Mouse (Mus musculus) heart, postnatal 36 days (tissue): Measurements from ENCODE around the gene Dip2a. TPM values are rescaled to one million over a fixed set of nuclear protein-coding genes. Genes with fewer than 3 reads are reported as not detected.

Experiments used
- DNase-seq, 2 experiments: peaks; one replicate each; pipeline ENCODE4 v3.0.0; 2021 to 2022
- intact Hi-C: fragments of 180-260 bp; cut with DNase I; formaldehyde crosslinking; loops from one replicate; pipeline ENCODE4 v1.15.1; 2025
- total RNA-seq, 2 experiments: library from RNA; stranded (reverse); gene quantifications; 2 replicates each; pipeline ENCODE4 v1.2.3; 2021

The Dip2a gene
- 10 to 100 TPM in 1 of 2 experiments, 1 to 10 TPM in 1; 9.7 to 10.0 TPM for total RNA-seq

DNA sequence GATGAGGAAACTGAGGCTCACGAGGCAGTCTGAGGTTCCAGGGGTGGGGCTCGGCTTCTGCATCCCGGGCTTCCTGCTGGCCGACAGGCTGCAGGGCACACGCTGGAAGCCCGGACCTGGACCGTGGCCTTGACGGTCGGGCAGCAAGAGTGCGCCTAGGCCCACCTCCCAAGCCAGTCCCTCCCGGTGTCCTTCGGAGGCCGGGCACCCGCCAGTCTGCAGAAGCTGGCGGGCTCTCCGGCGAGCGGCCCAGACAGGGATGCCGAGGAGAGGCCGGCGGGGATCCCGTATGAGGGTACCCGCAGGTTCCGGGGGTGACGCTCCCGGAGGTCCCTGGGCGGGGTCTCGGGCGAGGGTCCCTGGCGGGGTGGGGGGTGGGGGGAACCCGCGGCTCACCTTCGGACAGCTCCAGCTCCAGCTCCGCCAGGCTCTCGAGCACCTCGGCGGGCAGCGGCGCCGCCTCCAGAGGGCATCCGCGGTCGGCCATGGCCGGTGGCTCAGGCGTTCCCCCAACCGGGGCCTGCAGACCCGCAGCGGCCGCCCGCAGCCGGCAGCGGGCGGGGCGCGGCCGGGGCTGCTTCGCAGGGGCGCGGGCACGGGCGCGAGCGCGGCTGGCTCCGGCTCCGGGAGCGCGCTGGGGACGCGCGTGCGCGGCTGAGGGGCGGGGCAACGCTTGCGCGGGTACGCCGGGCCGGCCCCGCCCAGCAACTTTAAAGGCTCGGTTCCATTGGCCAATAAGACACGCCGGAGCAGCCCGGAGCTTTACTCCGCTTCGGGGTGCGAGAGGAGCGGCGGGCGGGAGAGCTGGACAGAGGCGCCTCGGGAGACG lies at the start of gene Dip2a:
Gene Dip2a, minus strand, starts transcription at position 581 of the 829 bp plus-strand sequence.
- peak; percentile 97 to 98 for DNase-seq
- intact Hi-C loops: no loop called here

- DNase-seq: no peak
- intact Hi-C loops: loop anchor here (5.0 kb wide), 1 partner anchor 345 kb away; no protein-coding TSS in a partner anchor
Measured at GRCm38 (mm10) chr10:76392596-76392995, 47.5 kb upstream of the Dip2a start.

DNA sequence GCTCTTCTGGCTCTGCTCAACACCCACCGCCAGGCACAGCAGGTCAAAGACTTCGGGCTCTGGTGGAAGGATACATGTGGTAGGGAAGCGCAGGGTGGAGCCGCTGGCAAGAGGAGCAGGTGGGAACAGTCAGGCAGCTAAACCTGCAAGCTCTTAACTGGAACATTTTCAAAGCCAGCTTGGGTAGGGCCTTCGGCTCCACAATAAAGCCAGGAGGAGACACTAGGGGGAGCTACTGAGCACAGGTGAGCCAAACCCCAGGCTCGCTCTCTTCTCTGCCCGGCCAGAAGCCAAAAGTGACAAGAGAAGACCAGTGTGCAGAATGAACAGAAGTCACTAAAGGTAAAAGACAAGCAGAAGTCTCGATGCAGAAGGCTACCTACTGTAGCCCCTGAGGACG lies 46.7 kb upstream of the Dip2a start:
- intact Hi-C loops: loop anchor here (5.0 kb wide), 1 partner anchor 346 kb away; no protein-coding TSS in a partner anchor
- peak in 1 of 2 experiments; percentile 13 for DNase-seq

DNA sequence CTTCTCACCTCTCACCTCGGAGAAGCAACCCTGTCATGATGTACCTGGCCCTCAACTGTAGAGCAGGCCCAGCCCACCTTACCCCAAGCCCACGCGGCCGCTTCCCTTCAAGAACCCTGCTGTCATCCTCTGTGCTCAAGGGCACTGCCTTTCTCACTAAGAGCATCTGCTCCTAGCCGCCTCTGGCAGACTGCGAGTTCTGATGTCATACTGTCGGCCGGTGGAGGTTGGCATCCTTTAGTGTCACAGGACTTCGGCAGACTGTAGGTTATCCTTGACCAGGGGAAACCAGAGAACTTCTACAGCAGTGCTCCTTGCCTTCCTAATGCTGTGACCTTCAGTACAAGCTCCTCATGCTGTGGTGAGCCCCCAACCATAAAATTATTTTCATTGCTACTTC lies 46.1 kb upstream of the Dip2a start:
- intact Hi-C loops: loop anchor here (5.0 kb wide), 1 partner anchor 346 kb away; no protein-coding TSS in a partner anchor
- DNase-seq: no peak

DNA sequence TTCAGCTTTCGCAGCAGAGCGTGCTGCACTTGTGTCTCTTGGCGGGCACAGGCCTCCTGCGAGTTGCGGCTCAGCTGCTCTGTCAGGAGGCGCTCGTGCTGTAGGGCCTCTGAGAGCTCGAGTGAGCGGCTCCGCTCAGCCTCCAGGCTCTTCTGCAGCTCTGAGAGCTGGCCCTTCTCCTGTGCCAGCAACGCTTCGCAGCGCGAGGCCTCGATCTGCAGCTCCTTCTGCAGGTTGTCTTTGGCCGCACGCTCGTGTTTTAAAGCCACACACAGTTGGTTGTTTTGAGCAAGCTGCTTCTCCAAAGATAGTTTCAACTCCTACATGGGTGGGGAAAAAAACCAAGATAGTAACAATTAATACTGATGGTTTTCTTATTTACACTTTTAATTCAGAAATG lies 29.9 kb upstream of the Dip2a start:
- intact Hi-C loops: no loop called here
- DNase-seq: no peak

DNA sequence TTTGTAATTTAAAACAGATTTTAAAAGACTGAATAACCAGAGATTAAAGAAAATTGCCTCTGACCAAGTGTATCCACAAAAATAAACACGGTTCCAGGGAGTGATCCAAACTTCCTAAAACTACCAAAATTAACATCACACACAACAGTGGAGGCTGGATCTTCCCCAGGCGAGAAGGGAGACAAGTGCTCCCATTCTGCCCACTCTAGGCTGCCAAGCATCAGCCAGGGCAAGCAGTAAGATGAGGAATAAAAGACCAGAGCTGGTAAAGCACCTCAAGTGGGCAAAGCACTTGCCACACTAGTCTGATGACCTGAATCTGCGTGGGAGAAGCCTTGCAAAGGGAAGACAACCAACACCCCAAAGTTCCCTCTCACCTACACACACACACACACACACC lies 26.6 kb upstream of the Dip2a start:
- intact Hi-C loops: no loop called here
- DNase-seq: no peak

DNA sequence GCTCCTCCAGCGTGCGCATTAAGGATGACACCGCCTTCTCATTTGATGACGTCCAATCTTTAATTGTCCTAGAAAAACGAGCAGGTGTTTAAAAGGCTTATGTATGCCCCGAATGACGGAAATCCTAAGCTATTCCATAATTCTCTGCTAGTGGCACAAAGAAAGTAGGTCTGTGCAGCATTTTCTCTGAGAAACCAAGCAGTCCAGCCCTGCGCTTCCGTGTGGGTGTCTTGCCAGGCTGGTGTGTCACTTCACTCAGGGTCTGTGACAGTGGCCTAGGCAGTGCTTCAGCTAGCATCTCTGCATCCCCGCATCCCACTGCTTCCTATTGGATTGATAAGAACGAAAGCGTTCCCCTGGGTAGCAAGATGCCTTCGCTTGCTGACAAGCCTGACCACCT lies 23.7 kb upstream of the Dip2a start:
- no peak for DNase-seq
- intact Hi-C loops: no loop called here

GRCm38 (mm10) chr10:76363233-76363632 lies 18.1 kb upstream of the Dip2a start:
- intact Hi-C loops: no loop called here

GRCm38 (mm10) chr10:76358468-76358867 lies 13.4 kb upstream of the Dip2a start:
- intact Hi-C loops: no loop called here

More at GRCm38 (mm10) chr10:76363233-76363632, 18.1 kb upstream of the Dip2a start:
- DNase-seq: no peak

GRCm38 (mm10) chr10:76357286-76357875 lies 12.3 kb upstream of the Dip2a start:
- no peak for DNase-seq
- intact Hi-C loops: no loop called here

More at GRCm38 (mm10) chr10:76358468-76358867, 13.4 kb upstream of the Dip2a start:
- DNase-seq: no peak

- intact Hi-C loops: no loop called here
- no peak for DNase-seq
Measured at GRCm38 (mm10) chr10:76354974-76355373, 9.9 kb upstream of the Dip2a start.

DNA sequence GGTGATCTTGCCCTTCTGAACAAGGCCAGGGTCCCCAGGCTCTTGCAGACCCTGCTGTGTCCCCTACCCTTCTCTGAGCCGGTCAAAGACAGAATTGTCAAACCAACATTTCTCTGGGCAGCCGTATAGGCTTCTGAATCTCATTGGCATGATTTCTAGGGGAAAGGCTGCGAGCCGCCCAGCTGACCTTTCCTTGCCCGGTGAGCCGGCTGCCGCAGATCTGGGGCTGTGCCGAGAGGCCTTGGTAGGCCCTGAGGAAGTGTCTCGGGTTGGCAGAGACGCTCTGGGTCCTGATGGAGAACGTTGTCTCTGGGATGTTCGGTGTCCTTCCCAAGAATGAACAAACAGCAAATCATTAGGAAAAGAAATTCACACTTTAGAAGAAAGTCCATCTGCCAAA lies 8.9 kb upstream of the Dip2a start:
- intact Hi-C loops: no loop called here
- no peak for DNase-seq

DNA sequence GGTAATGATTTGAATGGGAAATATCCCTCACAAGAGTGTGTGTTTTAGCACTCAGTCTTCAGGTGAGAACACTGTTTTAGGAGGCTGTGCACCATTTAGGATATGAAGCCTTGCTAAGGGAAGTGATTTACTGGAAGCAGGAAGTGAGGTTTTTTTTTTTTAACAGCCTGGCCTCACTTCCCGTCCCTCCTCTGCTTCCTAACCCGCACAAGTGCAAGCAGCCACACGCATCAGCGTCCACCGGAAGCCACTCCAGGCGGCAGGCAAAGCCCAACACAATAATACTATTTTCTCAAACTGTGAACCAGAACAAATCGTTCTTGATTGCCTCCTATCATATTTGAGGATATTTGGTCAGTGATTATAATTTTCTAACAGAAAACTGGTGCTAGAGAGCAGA lies 6.9 kb upstream of the Dip2a start:
- DNase-seq: no peak
- intact Hi-C loops: no loop called here

DNA sequence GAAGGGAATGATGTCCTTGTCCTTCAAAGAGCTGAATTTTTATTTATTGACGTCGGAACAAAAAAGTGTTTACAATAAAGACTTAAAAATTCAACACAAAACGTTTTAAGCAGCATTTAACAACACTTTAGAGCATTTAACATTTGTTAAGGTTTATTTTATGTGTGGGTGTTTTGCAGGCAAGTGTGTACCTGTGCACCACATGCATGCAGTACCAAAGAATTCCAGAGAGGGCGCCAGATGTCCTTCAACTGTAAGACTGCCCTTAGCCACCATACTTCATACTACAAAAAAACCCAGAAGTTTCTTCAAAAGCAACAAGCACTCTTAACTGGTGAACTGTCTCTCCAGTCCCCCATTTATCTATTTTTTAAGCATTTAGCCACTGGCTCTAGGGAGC lies 1.5 kb upstream of the Dip2a start:
- intact Hi-C loops: no loop called here
- peak; percentile 33 to 63 for DNase-seq

DNA sequence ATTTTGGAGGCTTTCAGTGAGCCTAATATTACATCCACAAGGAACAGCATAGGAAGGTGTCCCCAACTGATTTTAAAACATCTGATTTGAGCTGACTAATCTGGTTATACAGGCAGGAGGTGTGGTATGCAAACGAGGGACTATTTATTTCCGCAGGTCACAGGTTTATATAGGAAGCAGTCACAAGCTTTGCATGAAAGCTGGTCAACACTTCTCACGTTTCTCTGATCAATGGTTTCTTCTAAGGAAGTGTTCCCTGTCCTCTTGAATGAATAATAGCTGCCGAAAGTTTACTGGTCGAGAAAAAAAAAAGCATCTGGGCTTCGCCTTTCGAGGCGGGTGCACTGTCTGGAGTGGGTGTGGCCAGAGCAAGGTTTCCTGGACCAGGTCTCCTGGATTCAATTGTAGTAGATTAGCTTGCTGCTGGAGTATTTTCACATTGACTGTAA lies 976 bp upstream of the Dip2a start:
- intact Hi-C loops: no loop called here
- peak in 1 of 2 experiments; percentile 14 for DNase-seq

DNA sequence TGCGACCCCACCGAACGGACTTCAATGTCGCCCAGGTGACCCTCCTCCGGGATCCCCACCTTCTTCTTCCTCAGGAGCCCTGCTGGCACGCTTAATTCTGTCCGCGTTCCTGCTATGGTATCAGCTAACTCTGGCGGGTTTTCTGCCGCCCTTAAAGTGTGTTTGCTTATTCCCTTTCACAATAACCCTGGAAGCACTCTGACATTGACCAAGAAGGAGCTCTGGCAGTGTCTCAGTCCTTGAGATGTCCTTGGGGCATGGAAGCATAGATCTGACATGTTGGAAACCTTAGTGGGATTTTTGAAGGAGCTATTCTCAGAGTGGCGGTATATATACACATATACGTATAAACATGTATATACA lies 430 bp upstream of the Dip2a start:
- DNase-seq: no peak
- intact Hi-C loops: no loop called here

- DNase-seq: no peak
- intact Hi-C loops: no loop called here
Measured at GRCm38 (mm10) chr10:76334350-76334749, 10.7 kb downstream of the Dip2a start.

DNA sequence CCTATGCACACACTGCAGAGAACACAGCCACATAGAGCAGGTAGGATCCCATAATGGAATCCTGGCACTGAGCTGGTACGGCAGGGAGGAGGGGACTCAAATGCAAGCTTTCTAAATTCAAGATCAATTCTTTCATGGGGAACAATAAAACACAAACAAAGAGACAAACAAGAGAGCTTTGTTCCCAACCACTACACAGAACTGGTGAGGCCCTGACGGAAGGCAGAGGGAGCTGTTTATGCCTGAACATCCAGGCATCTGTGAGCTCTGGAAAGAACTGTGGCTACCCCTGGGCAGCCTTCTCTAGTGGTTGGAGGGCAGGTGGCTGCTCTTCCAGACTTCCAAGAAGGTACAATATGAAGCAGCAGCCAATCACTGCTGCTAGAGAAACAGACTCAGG lies 13.1 kb downstream of the Dip2a start:
- no peak for DNase-seq
- intact Hi-C loops: no loop called here

- no peak for DNase-seq
- intact Hi-C loops: no loop called here
Measured at GRCm38 (mm10) chr10:76329093-76329492, 16.0 kb downstream of the Dip2a start.

DNA sequence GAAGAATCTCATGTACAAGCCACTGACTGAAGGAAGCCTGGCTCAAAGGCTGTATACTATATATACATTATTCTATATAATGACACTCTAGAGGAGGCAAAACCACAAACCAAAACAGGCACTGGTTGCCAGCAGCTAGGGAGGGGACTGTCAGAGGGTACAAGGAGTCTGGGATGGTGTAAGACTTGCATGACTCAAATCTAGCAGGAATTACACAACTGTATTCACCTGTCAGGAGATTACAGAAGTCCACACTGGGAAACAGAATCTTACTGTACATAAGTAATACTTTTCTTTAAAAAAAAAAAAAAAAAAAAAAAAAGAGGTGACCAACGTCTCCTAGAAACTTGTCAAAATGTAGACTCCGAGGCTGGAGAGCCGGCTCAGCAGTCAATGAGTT lies 16.5 kb downstream of the Dip2a start:
- intact Hi-C loops: no loop called here
- no peak for DNase-seq

DNA sequence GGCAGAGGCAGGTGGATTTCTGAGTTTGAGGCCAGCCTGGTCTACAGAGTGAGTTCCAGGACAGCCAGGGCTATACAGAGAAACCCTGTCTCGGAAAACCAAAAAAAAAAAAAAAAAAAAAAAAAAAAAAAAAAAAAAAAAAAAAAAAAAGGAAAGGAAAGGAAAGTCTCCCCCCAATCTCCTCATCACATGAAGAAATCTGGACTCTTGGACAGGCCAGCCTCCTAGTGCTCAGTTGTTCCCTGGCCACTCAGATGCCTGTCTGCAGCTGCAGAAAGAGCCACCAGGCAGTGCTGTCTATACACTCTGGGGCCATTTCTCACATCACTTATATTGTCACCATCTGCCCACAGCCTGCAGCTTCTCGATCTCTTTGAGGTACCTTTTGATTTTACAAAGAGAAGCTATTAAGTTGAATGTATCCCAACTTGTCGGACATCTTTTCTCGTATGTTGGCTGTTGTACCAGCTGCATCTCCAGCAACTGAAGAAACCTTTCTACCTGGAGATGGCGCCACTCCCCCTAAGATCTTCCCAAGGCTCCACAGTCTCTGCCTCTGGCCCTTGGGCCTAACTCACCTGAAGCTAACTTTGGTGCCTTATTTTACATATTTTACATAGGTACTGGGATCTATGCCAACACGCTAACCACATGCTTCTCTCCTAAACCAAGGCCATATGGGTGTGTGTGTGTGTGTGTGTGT lies 18.6 kb downstream of the Dip2a start:
- DNase-seq: peak in 1 of 2 experiments; percentile 30
- intact Hi-C loops: no loop called here
